Mouse (Mus musculus) liver, postnatal 0 days (tissue): ENCODE results near the gene Prdm2.

ENCODE experiments used
- CTCF ChIP-seq: sonication (generic); IDR thresholded peaks from 2 replicates; pipeline ENCODE4 v1.5.1; 2016; ENCODE audit warnings: antibody characterized with exemption, low read depth
- EP300 ChIP-seq: IDR thresholded peaks from 2 replicates; pipeline ENCODE4 v1.6.1; 2016; ENCODE audit warnings: antibody characterized with exemption, low read depth, mild to moderate bottlenecking

DNA sequence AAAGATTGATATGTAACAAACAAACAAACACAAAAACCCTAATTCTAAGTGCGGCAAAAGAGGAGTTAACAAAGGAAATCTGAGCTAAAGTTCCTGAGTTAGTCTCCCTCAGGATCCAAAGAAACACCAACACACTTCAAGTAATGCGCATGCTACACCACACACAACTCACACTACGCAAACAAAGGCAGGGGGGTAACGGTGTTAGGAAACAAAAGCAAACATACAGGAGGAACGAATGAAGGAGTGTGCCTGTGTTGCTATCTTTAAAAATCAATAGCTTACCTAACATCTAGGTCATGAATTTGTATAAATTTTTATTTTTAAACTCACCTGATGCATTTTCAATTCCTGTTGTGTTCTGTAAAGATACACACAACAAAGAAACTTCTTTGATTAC lies 18.5 kb downstream of the Prdm2 start:
- TF ChIP-seq CTCF (no peak), EP300 (no peak)
